Comparison of ENCODE assay signal across 11 mouse cellular contexts in genomic region chr9:118994524-118995227, GRCm38 (mm10). TPM values are rescaled to one million over a fixed set of nuclear protein-coding genes. Genes with fewer than 3 reads are reported as not detected.
DNase-seq lines count a peak whose midpoint lies in the region; ATAC-seq and TF ChIP-seq lines count a peak whose summit lies in the region.
"Had no signal": no experiment of that assay in that cellular context is flagged by ENCODE, and none has a peak within 500 bp of the region (broad histone marks: within the 10 kb centered on the region; RNA-seq: fewer than 3 reads in every experiment).

No protein-coding gene starts in this region.

- 58% methylated on average over 12 of the region's 12 CpGs for WGBS in kidney, adult 2 months
- WGBS in midbrain, embryonic 10.5 days, result 83% methylated on average over 12 of the region's 12 CpGs
- WGBS in midbrain, embryonic 15.5 days, result 83% methylated on average over 12 of the region's 12 CpGs
- WGBS in intestine, postnatal 0 days, result 59% methylated on average over 12 of the region's 12 CpGs
- 66% methylated on average over 12 of the region's 12 CpGs for WGBS in stomach, embryonic 16.5 days

- H3K36me3 ChIP-seq in kidney, adult 2 months (ENCODE audit: control insufficient read depth, insufficient read depth, low read length), result no peaks in the 10 kb centered on the region
- no peaks in the 10 kb centered on the region for H3K36me3 ChIP-seq in midbrain, embryonic 10.5 days
- no peaks in the 10 kb centered on the region for H3K36me3 ChIP-seq in midbrain, embryonic 15.5 days (replicated peaks)
- 0 out of 2 replicates have a peak, but pooled peaks cover 3% of the 10 kb centered on the region for H3K36me3 ChIP-seq in intestine, postnatal 0 days (ENCODE audit: control insufficient read depth, insufficient read depth)
- 0 out of 2 replicates have a peak, but pooled peaks cover 3% of the 10 kb centered on the region for H3K36me3 ChIP-seq in stomach, embryonic 16.5 days (ENCODE audit: control insufficient read depth, insufficient read depth, low read length)
- H3K36me3 ChIP-seq: neural tube, embryonic 13.5 days had no signal

- H3K4me2 ChIP-seq in midbrain, embryonic 15.5 days, result no peak overlapping the region
- no peak overlapping the region for H3K4me2 ChIP-seq in intestine, postnatal 0 days (replicated peaks; ENCODE audit: low read depth)
- H3K4me2 ChIP-seq in stomach, embryonic 16.5 days (ENCODE audit: low read depth, low read length), result no peak overlapping the region
- H3K4me2 ChIP-seq: neural tube, embryonic 13.5 days had no signal

- no peak overlapping the region for H3K9ac ChIP-seq in midbrain, embryonic 15.5 days
- no peak overlapping the region for H3K9ac ChIP-seq in intestine, postnatal 0 days (ENCODE audit: low read depth, low read length)
- H3K9ac ChIP-seq in stomach, embryonic 16.5 days (ENCODE audit: low read length), result no peak overlapping the region
- H3K9ac ChIP-seq: neural tube, embryonic 13.5 days had no signal

- H3K9me3 ChIP-seq in midbrain, embryonic 10.5 days (replicated peaks), result no peaks in the 10 kb centered on the region
- H3K9me3 ChIP-seq in midbrain, embryonic 15.5 days, result no peaks in the 10 kb centered on the region
- H3K9me3 ChIP-seq in intestine, postnatal 0 days (ENCODE audit: control insufficient read depth), result no peaks in the 10 kb centered on the region
- H3K9me3 ChIP-seq in stomach, embryonic 16.5 days (replicated peaks; ENCODE audit: control insufficient read depth, low read length), result no peaks in the 10 kb centered on the region
- H3K9me3 ChIP-seq: neural tube, embryonic 13.5 days had no signal

- no peak for TF ChIP-seq CTCF in kidney, adult 2 months (conservative IDR thresholded peaks at IDR 0.05; ENCODE audit: insufficient read depth, insufficient read length, low read depth, low read length)
- TF ChIP-seq CTCF in intestine, postnatal 0 days (IDR thresholded peaks at IDR 0.05; ENCODE audit: low read depth), result peak; percentile 43

- peaks cover 16% of the 10 kb centered on the region for H3K4me1 ChIP-seq in kidney, adult 2 months (ENCODE audit: control insufficient read depth, insufficient read depth, low read length)
- H3K4me1 ChIP-seq in midbrain, embryonic 10.5 days, result peaks cover 18% of the 10 kb centered on the region
- no peaks in the 10 kb centered on the region for H3K4me1 ChIP-seq in midbrain, embryonic 15.5 days
- peaks cover 6% of the 10 kb centered on the region; the same call in 1 of the 2 replicates for H3K4me1 ChIP-seq in intestine, postnatal 0 days (replicated peaks; ENCODE audit: control insufficient read depth, insufficient read depth, low read length)
- H3K4me1 ChIP-seq in stomach, embryonic 16.5 days (ENCODE audit: control insufficient read depth, insufficient read depth, low read length), result peaks cover 17% of the 10 kb centered on the region; the same call in 1 of the 2 replicates

- no peak for TF ChIP-seq POLR2A in kidney, adult 2 months (IDR thresholded peaks at IDR 0.05; ENCODE audit: low read depth, low read length)

- H3K4me3 ChIP-seq in kidney, adult 2 months (ENCODE audit: insufficient read depth, low read depth, low read length), result no peak overlapping the region
- H3K4me3 ChIP-seq in midbrain, embryonic 10.5 days, result no peak overlapping the region
- no peak overlapping the region for H3K4me3 ChIP-seq in midbrain, embryonic 15.5 days
- no peak overlapping the region for H3K4me3 ChIP-seq in intestine, postnatal 0 days (ENCODE audit: low read depth, low read length)
- no peak overlapping the region for H3K4me3 ChIP-seq in stomach, embryonic 16.5 days (replicated peaks; ENCODE audit: low read length)
- H3K4me3 ChIP-seq: neural tube, embryonic 13.5 days had no signal

- DNase-seq in kidney, adult 2 months, result peak; percentile 63
- DNase-seq in kidney, postnatal 25 days, result no peak
- no peak for DNase-seq in midbrain, embryonic 10.5 days (ENCODE audit: low spot score)
- no peak for DNase-seq in cerebellum, postnatal 10 days
- DNase-seq: right cerebral cortex, postnatal 4 days had no signal

- H3K27ac ChIP-seq in kidney, adult 2 months (ENCODE audit: insufficient read depth, low read depth, low read length), result peak overlapping the region; percentile 86
- peak overlapping the region; percentile 0; the same call in 1 of the 2 replicates for H3K27ac ChIP-seq in midbrain, embryonic 10.5 days (replicated peaks)
- H3K27ac ChIP-seq in midbrain, embryonic 15.5 days, result no peak overlapping the region
- peak overlapping the region; percentile 36; the same call in 1 of the 2 replicates for H3K27ac ChIP-seq in intestine, postnatal 0 days (ENCODE audit: low read depth, low read length)
- H3K27ac ChIP-seq in stomach, embryonic 16.5 days (ENCODE audit: low read length), result peak overlapping the region; percentile 76
- H3K27ac ChIP-seq: neural tube, embryonic 13.5 days had no signal

- no peaks in the 10 kb centered on the region for H3K27me3 ChIP-seq in kidney, adult 2 months (replicated peaks; ENCODE audit: control insufficient read depth, insufficient read depth, low read length)
- H3K27me3 ChIP-seq in midbrain, embryonic 10.5 days (ENCODE audit: low read depth, poor library complexity, severe bottlenecking), result no peaks in the 10 kb centered on the region
- no peaks in the 10 kb centered on the region for H3K27me3 ChIP-seq in midbrain, embryonic 15.5 days (replicated peaks)
- no peaks in the 10 kb centered on the region for H3K27me3 ChIP-seq in intestine, postnatal 0 days (replicated peaks; ENCODE audit: control insufficient read depth, insufficient read depth, low read length)
- H3K27me3 ChIP-seq in stomach, embryonic 16.5 days (ENCODE audit: control insufficient read depth, insufficient read depth, low read length), result no peaks in the 10 kb centered on the region
- H3K27me3 ChIP-seq: neural tube, embryonic 13.5 days had no signal

- ATAC-seq in midbrain, embryonic 15.5 days (replicated peaks), result no peak
- 0 out of 2 replicates have a peak, but pooled peaks have one; percentile 21 for ATAC-seq in intestine, postnatal 0 days
- ATAC-seq in stomach, embryonic 16.5 days (ENCODE audit: insufficient read depth, low FRiP score), result no peak
- ATAC-seq in inflammation-experienced regulatory T-cells, adult 6 months, result no peak
- ATAC-seq: forebrain, embryonic 14.5 days had no signal

RNA-seq across cellular contexts. Expression of gene Vill, which starts 57.9 kb away (rescaled TPM):
- 48.5 and 73.9 TPM in 2 replicates for polyA plus RNA-seq in kidney, adult 2 months (2012; rRNA removed)
- polyA plus RNA-seq in midbrain, embryonic 10.5 days (2016; fragmentation: Nextera tagmentation; extraction: Ambion mirVana), result 10.5 and 11.3 TPM in 2 replicates
- 3.0 and 3.6 TPM in 2 replicates for polyA plus RNA-seq in midbrain, embryonic 15.5 days (2015; fragmentation: Nextera tagmentation; extraction: Ambion mirVana)
- polyA plus RNA-seq in intestine, postnatal 0 days (2015; fragmentation: Nextera tagmentation; extraction: Ambion mirVana), result 3.6 and 5.1 TPM in 2 replicates
- 43.0 and 52.7 TPM in 2 replicates for polyA plus RNA-seq in stomach, embryonic 16.5 days (2015; fragmentation: Nextera tagmentation; extraction: Ambion mirVana)
- 10 to 100 TPM; 17.6 to 20.9 (median 17.8) TPM for polyA plus RNA-seq in inflammation-experienced regulatory T-cells, adult 6 months (2017; shearing (Covaris generic))
